Mouse (Mus musculus) hindbrain, embryonic 12.5 days (tissue): ENCODE data around the gene Nsun2. TPM values are rescaled to one million over a fixed set of nuclear protein-coding genes. Genes with fewer than 3 reads are reported as not detected.

Experiments used
- ATAC-seq: fragments of 200-750 bp; cut with Nextera tagmentation; 2 replicates; pipeline ENCODE4 v1.8.0; 2017; ENCODE audit warnings: moderate TSS enrichment; ENCODE audit not compliant: low FRiP score
- H3K27ac ChIP-seq: fragments of 300-500 bp; sonication (generic); 2 replicates; pipeline ENCODE4 v1.5.1; 2016; ENCODE audit warnings: mild to moderate bottlenecking
- H3K27me3 ChIP-seq: fragments of 300-500 bp; sonication (generic); 2 replicates; pipeline ENCODE4 v1.6.1; 2016; ENCODE audit warnings: mild to moderate bottlenecking
- H3K36me3 ChIP-seq: fragments of 300-500 bp; sonication (generic); 2 replicates; pipeline ENCODE4 v1.6.1; 2016; ENCODE audit warnings: mild to moderate bottlenecking
- H3K4me1 ChIP-seq: fragments of 300-500 bp; sonication (generic); 2 replicates; pipeline ENCODE4 v1.6.1; 2016
- H3K4me2 ChIP-seq: fragments of 300-500 bp; sonication (generic); replicated peaks from 2 replicates; pipeline ENCODE4 v1.6.1; 2016; ENCODE audit warnings: mild to moderate bottlenecking
- H3K4me3 ChIP-seq: fragments of 300-500 bp; sonication (generic); 2 replicates; pipeline ENCODE4 v1.5.1; 2016; ENCODE audit warnings: mild to moderate bottlenecking
- H3K9ac ChIP-seq: fragments of 300-500 bp; sonication (generic); 2 replicates; pipeline ENCODE4 v1.6.1; 2016; ENCODE audit warnings: mild to moderate bottlenecking, moderate library complexity
- H3K9me3 ChIP-seq: fragments of 300-500 bp; sonication (generic); replicated peaks from 2 replicates; pipeline ENCODE4 v1.6.1; 2016; ENCODE audit warnings: mild to moderate bottlenecking
- WGBS: fragments of 180-500 bp; shearing (Covaris S2); methylation state at CpG from one replicate; pipeline ENCODE4 v1.1.7; 2016; 5-methylcytosine and 5-hydroxymethylcytosine counted together
- polyA plus RNA-seq: library from polyadenylated mRNA; unstranded; fragments of >200 nt; fragmentation: Nextera tagmentation; extraction: Ambion mirVana; gene quantifications from 2 replicates; pipeline ENCODE4 v1.2.1, GENCODE M21; 2016

The Nsun2 gene
- polyA plus RNA-seq, 1 experiment from 2014 or later = 91.8 TPM

GRCm38 (mm10) chr13:69604670-69605069 lies 71.1 kb downstream of the Nsun2 start:
- no peaks in the 10 kb centered on the region for H3K9me3 ChIP-seq
- no peak for ATAC-seq

GRCm38 (mm10) chr13:69608734-69609133 lies 75.2 kb downstream of the Nsun2 start:
- H3K4me2 ChIP-seq = no peak overlapping the region
- H3K27ac ChIP-seq = no peak overlapping the region
- H3K4me3 ChIP-seq = no peak overlapping the region
- no peaks in the 10 kb centered on the region for H3K9me3 ChIP-seq
- H3K27me3 ChIP-seq = no peaks in the 10 kb centered on the region
- 86% methylated on average over 8 of the region's 8 CpGs for WGBS
- H3K4me1 ChIP-seq = peaks cover 13% of the 10 kb centered on the region
- no peak overlapping the region for H3K9ac ChIP-seq
- peaks cover 1% of the 10 kb centered on the region; the same call in 1 of the 2 replicates for H3K36me3 ChIP-seq
- ATAC-seq = no peak

More at GRCm38 (mm10) chr13:69604670-69605069, 71.1 kb downstream of the Nsun2 start:
- Histone ChIP-seq H3K27ac (no peak overlapping the region), H3K27me3 (no peaks in the 10 kb centered on the region), H3K9ac (no peak overlapping the region), H3K4me1 (no peaks in the 10 kb centered on the region), H3K4me3 (no peak overlapping the region), H3K36me3 (no peaks in the 10 kb centered on the region), H3K4me2 (no peak overlapping the region)
- 88% methylated on average over 1 of the region's 1 CpGs for WGBS

- whole genome bisulfite sequencing = under 1% methylated on average over 40 of the region's 40 CpGs
- peaks cover 19% of the 10 kb centered on the region for H3K36me3 ChIP-seq
- no peak for ATAC-seq
- H3K27ac ChIP-seq = peak overlapping the region; percentile 19; the same call in 1 of the 2 replicates
- peaks cover 13% of the 10 kb centered on the region for H3K4me1 ChIP-seq
- peak overlapping the region; percentile 70 for H3K9ac ChIP-seq
- H3K9me3 ChIP-seq = no peaks in the 10 kb centered on the region
- H3K4me2 ChIP-seq = peak overlapping the region; percentile 89
- H3K4me3 ChIP-seq = peak overlapping the region; percentile 95
- H3K27me3 ChIP-seq = no peaks in the 10 kb centered on the region
Observed at GRCm38 (mm10) chr13:69610751-69611397, 77.3 kb downstream of the Nsun2 start.

- under 1% methylated on average over 69 of the region's 69 CpGs for WGBS
- ATAC-seq = peak; percentile 99
Observed at GRCm38 (mm10) chr13:69611398-69612174, 78.0 kb downstream of the Nsun2 start, which contains the start of gene Srd5a1. Gene Srd5a1, minus strand, starts transcription at chr13:69611442.

GRCm38 (mm10) chr13:69612175-69612544 lies 78.6 kb downstream of the Nsun2 start:
- no peaks in the 10 kb centered on the region for H3K27me3 ChIP-seq

More at GRCm38 (mm10) chr13:69611398-69612174, 78.0 kb downstream of the Nsun2 start, which contains the start of gene Srd5a1:
- Histone ChIP-seq H3K4me3 (peak within 1 kb of the TSS; percentile 95), H3K9me3 (no peaks in the 10 kb centered on the region), H3K27ac (peak within 1 kb of the TSS; percentile 19; the same call in 1 of the 2 replicates), H3K36me3 (peaks cover 26% of the 10 kb centered on the region), H3K4me2 (peak within 1 kb of the TSS; percentile 89), H3K27me3 (no peaks in the 10 kb centered on the region), H3K4me1 (peaks cover 13% of the 10 kb centered on the region), H3K9ac (peak within 1 kb of the TSS; percentile 75)

GRCm38 (mm10) chr13:69616716-69617115 lies 83.2 kb downstream of the Nsun2 start:
- Histone ChIP-seq H3K4me1 (peaks cover 9% of the 10 kb centered on the region), H3K9me3 (no peaks in the 10 kb centered on the region), H3K9ac (no peak overlapping the region), H3K4me3 (no peak overlapping the region), H3K4me2 (no peak overlapping the region), H3K36me3 (peaks cover 69% of the 10 kb centered on the region), H3K27ac (no peak overlapping the region), H3K27me3 (no peaks in the 10 kb centered on the region)
- ATAC-seq = no peak
- 89% methylated on average over 6 of the region's 6 CpGs for WGBS

More at GRCm38 (mm10) chr13:69612175-69612544, 78.6 kb downstream of the Nsun2 start:
- peak overlapping the region; percentile 80 for H3K4me2 ChIP-seq
- peak overlapping the region; percentile 75 for H3K9ac ChIP-seq
- H3K27ac ChIP-seq = no peak overlapping the region
- no peak for ATAC-seq
- no peaks in the 10 kb centered on the region for H3K9me3 ChIP-seq
- H3K4me3 ChIP-seq = peak overlapping the region; percentile 95
- peaks cover 31% of the 10 kb centered on the region for H3K36me3 ChIP-seq
- peaks cover 13% of the 10 kb centered on the region for H3K4me1 ChIP-seq
- under 1% methylated on average over 24 of the region's 24 CpGs for WGBS

GRCm38 (mm10) chr13:69623843-69624242 lies 90.3 kb downstream of the Nsun2 start:
- WGBS = 79% methylated on average over 5 of the region's 5 CpGs

GRCm38 (mm10) chr13:69624510-69624909 lies 91.0 kb downstream of the Nsun2 start:
- H3K4me3 ChIP-seq = no peak overlapping the region
- WGBS = 98% methylated on average over 3 of the region's 3 CpGs
- no peaks in the 10 kb centered on the region for H3K4me1 ChIP-seq
- H3K27ac ChIP-seq = no peak overlapping the region
- H3K9me3 ChIP-seq = no peaks in the 10 kb centered on the region
- no peak for ATAC-seq
- H3K9ac ChIP-seq = no peak overlapping the region
- peaks cover 89% of the 10 kb centered on the region for H3K36me3 ChIP-seq
- no peaks in the 10 kb centered on the region for H3K27me3 ChIP-seq
- H3K4me2 ChIP-seq = no peak overlapping the region

More at GRCm38 (mm10) chr13:69623843-69624242, 90.3 kb downstream of the Nsun2 start:
- H3K27me3 ChIP-seq = no peaks in the 10 kb centered on the region
- H3K9me3 ChIP-seq = no peaks in the 10 kb centered on the region
- no peak overlapping the region for H3K9ac ChIP-seq
- no peak overlapping the region for H3K27ac ChIP-seq
- H3K4me2 ChIP-seq = no peak overlapping the region
- no peak overlapping the region for H3K4me3 ChIP-seq
- no peaks in the 10 kb centered on the region for H3K4me1 ChIP-seq
- ATAC-seq = no peak
- peaks cover 89% of the 10 kb centered on the region for H3K36me3 ChIP-seq

- Histone ChIP-seq H3K4me3 (no peak overlapping the region), H3K4me1 (no peaks in the 10 kb centered on the region), H3K9me3 (no peaks in the 10 kb centered on the region), H3K27me3 (no peaks in the 10 kb centered on the region), H3K4me2 (no peak overlapping the region), H3K9ac (no peak overlapping the region), H3K27ac (no peak overlapping the region), H3K36me3 (peaks cover 100% of the 10 kb centered on the region)
- no peak for ATAC-seq
- WGBS = 96% methylated on average over 3 of the region's 3 CpGs
Observed at GRCm38 (mm10) chr13:69627941-69628340, 94.4 kb downstream of the Nsun2 start.

- no peaks in the 10 kb centered on the region for H3K9me3 ChIP-seq
- H3K4me2 ChIP-seq = no peak overlapping the region
- H3K4me3 ChIP-seq = no peak overlapping the region
- no peaks in the 10 kb centered on the region for H3K27me3 ChIP-seq
- H3K9ac ChIP-seq = no peak overlapping the region
- no peak overlapping the region for H3K27ac ChIP-seq
- peaks cover 100% of the 10 kb centered on the region for H3K36me3 ChIP-seq
- 82% methylated on average over 8 of the region's 8 CpGs for WGBS
- ATAC-seq = no peak; the same call in 1 of the 2 replicates
- no peaks in the 10 kb centered on the region for H3K4me1 ChIP-seq
Observed at GRCm38 (mm10) chr13:69630576-69630975, 97.0 kb downstream of the Nsun2 start.

- WGBS = 86% methylated on average over 3 of the region's 3 CpGs
- Histone ChIP-seq H3K27ac (no peak overlapping the region), H3K4me3 (no peak overlapping the region), H3K36me3 (peaks cover 100% of the 10 kb centered on the region), H3K4me1 (no peaks in the 10 kb centered on the region), H3K4me2 (no peak overlapping the region), H3K9ac (no peak overlapping the region), H3K9me3 (no peaks in the 10 kb centered on the region), H3K27me3 (no peaks in the 10 kb centered on the region)
- ATAC-seq = no peak
Observed at GRCm38 (mm10) chr13:69631111-69631510, 97.6 kb downstream of the Nsun2 start.

GRCm38 (mm10) chr13:69631659-69632058 lies 98.1 kb downstream of the Nsun2 start:
- ATAC-seq = no peak
- Histone ChIP-seq H3K36me3 (peaks cover 100% of the 10 kb centered on the region), H3K27me3 (no peaks in the 10 kb centered on the region), H3K9ac (no peak overlapping the region), H3K4me1 (no peaks in the 10 kb centered on the region), H3K4me3 (no peak overlapping the region), H3K9me3 (no peaks in the 10 kb centered on the region), H3K27ac (no peak overlapping the region), H3K4me2 (no peak overlapping the region)
- 89% methylated on average over 4 of the region's 4 CpGs for WGBS
